Mouse (Mus musculus) macrophage (primary cell): ENCODE results near the gene Lrch1. TPM values are rescaled to one million over a fixed set of nuclear protein-coding genes. Genes with fewer than 3 reads are reported as not detected.

Experiments
- H3K27ac ChIP-seq: fragments of 350-480 bp; formaldehyde crosslinking; 2 replicates; pipeline ENCODE4 v1.9.0; 2021
- H3K36me3 ChIP-seq: fragments of 350-480 bp; formaldehyde crosslinking; 2 replicates; pipeline ENCODE4 v1.9.0; 2021; ENCODE audit errors: inconsistent target
- H3K4me3 ChIP-seq: fragments of 350-480 bp; formaldehyde crosslinking; 2 replicates; pipeline ENCODE4 v1.9.0; 2021; ENCODE audit errors: inconsistent target
- H3K79me2 ChIP-seq: fragments of 350-480 bp; formaldehyde crosslinking; 2 replicates; pipeline ENCODE4 v1.9.0; 2021; ENCODE audit errors: inconsistent target
- WGBS: methylation state at CpG from one replicate; pipeline ENCODE4 v1.1.7; 2026; ENCODE audit warnings: inconsistent platforms; ENCODE audit not compliant: missing documents; 5-methylcytosine and 5-hydroxymethylcytosine counted together
- polyA plus RNA-seq: library from polyadenylated mRNA; stranded (reverse); fragments of 250-400 nt; gene quantifications from 3 replicates; pipeline ENCODE4 v1.2.4, GENCODE M21; 2018; ENCODE audit warnings: inconsistent platforms

The Lrch1 gene
- polyA plus RNA-seq, 1 experiment from 2014 or later, result 11.9 TPM

DNA sequence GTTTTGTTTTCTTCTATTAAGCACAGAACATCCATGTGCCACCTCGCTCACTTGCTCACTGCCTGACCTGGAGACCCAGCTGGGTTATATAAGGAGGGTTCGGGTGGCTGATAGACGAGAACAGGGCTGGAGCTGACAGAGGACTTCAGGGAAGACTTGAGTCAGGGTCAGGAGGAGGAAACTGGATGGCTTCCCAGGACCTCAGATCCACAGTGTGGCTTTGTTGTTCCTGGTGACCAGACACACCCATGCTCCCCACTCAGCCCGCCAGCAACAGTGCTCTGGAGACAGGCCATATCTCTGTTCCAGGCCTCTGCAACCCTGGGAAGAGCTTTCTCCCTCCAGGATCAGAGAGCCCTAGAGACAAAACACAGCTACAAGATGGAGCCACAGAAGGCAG lies 44.6 kb downstream of the Lrch1 start:
- Histone ChIP-seq H3K4me3 (no peak overlapping the region), H3K36me3 (no peaks in the 10 kb centered on the region), H3K79me2 (peaks cover 96% of the 10 kb centered on the region), H3K27ac (no peak overlapping the region)
- 95% methylated on average over 4 of the region's 4 CpGs for WGBS

DNA sequence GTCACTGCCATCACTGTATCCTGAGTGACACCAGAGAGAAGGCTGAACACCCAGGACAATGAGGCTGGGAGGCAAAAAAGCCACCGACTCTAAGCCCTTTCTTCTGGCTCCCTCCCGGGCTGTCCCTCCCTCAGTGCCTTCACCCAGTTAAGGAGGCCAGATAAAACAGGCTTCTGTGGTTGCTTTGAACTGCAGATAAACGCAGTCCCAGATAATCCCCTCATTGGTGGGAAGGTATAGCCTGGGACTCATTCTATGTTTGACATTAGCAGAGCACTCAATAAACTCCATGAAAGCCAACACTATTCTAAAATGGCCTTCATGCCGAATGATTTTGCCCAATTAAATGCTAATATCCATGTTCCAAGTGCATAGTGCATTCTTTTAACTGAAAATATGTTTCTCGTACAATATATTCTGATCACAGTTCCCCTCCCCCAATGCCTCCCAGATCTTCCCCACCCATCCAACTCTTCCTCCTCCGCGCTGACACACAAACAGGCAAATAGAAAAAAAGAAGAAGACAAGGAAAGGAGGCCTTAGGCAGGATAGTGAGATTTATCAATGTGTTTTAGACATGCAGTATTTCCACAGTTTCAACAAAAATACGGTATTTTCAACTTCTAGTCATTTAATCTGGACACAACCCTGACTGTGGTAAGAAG lies 46.8 kb downstream of the Lrch1 start:
- 94% methylated on average over 8 of the region's 8 CpGs for WGBS
- Histone ChIP-seq H3K36me3 (no peaks in the 10 kb centered on the region), H3K79me2 (peaks cover 76% of the 10 kb centered on the region), H3K4me3 (no peak overlapping the region), H3K27ac (no peak overlapping the region)

DNA sequence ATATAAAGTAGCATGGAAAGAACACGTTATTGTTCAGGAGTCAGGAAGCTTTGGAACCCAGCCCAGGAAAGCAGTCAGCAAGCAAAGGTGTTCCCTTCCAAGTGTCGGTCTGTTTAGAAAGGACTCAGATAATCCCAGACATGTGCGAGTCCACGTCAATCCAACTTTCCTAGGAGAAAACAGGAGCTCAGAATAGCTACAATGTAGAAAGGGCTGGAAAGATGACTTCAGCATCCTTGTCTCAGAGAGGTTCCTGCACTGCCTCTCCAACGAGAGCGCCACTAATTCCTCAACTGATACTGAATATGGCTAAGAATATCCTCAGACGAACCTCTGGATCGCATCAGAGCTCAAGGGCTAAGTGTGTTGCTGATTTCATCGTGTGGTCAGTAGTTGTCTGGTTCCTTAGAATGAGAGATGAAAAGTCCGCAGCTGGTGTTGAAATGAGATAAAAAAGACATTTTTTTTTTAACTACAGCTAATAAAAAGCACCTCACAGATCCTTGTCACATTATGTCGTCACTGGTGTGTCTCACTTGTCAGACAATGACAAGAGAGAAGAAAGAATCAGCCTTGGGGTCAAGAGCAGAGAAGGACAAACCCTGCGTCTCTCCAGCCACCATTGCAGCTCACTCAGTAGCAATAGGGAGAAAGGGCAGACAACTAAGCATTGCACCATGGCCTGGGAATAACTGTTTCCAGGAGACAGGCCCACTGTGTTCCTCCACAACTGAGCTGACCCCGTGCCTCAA lies 47.5 kb downstream of the Lrch1 start:
- H3K79me2 ChIP-seq, result peaks cover 69% of the 10 kb centered on the region
- WGBS, result 94% methylated on average over 13 of the region's 13 CpGs
- no peak overlapping the region for H3K27ac ChIP-seq
- H3K36me3 ChIP-seq, result no peaks in the 10 kb centered on the region
- no peak overlapping the region for H3K4me3 ChIP-seq

DNA sequence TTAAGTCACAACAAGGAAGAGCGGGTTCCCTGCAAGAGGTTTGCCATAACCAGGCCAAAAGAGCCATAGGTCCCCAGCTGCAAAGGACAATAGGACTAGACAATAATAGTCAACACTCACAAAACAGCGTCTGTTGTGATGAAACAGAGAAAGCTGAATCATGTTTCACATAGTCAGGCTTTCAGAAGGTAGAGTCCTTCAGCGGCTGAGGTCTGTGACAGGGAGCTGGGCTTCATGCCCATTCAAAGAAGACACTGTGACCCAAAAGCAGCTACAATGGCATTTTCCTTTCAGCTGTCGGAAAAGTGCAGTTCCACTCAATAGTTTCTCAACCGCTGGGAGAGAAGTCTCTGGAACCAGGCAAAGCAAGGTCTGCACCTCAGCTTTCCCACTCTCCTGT lies 48.7 kb downstream of the Lrch1 start:
- H3K36me3 ChIP-seq, result no peaks in the 10 kb centered on the region
- WGBS, result 91% methylated on average over 5 of the region's 5 CpGs
- no peak overlapping the region for H3K4me3 ChIP-seq
- peaks cover 57% of the 10 kb centered on the region for H3K79me2 ChIP-seq
- H3K27ac ChIP-seq, result no peak overlapping the region

DNA sequence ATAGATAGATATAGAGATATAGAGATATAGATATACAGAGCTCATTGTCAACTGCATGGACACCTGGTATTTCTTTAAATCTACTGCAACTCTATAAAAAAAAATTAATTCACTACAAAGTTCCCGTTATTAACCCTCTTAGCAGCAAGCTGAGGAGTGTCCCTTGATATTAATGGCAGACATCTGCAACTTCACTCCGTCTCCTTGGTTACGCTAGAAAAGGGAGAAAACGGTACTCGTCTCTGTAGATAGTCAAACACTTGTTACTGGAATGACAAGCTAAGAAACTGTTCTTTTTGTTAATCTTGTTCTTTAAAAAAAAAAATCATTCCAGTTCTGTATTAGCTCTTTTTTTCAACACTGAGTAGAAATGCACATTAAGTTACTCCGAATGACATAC lies 54.0 kb downstream of the Lrch1 start:
- WGBS, result 89% methylated on average over 6 of the region's 6 CpGs
- Histone ChIP-seq H3K27ac (no peak overlapping the region), H3K36me3 (no peaks in the 10 kb centered on the region), H3K4me3 (no peak overlapping the region), H3K79me2 (peaks cover 57% of the 10 kb centered on the region)

DNA sequence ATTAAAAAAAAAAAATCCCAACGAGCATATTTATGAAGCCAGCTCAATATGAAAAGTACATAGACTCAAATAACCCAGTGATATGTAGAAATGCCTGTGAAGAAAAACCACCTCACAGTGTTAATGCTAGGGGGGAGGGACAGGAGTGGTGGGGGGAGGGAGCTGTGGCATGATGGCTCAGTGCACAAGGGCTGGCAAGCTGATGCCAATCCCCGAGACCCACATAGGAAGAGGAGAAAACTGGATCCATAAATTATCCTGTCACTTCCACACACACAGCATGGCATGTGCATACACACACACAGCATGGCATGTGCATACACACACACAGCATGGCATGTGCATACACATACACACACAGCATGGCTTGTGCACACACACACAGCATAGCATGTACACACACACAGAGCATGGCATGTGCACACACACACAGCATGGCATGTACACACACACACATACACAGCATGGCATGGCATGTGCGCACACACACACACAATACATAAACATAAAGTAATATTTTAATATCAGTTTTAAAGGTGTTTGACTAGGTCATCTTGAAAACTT lies 54.5 kb downstream of the Lrch1 start:
- 89% methylated on average over 3 of the region's 3 CpGs for WGBS
- no peak overlapping the region for H3K27ac ChIP-seq

DNA sequence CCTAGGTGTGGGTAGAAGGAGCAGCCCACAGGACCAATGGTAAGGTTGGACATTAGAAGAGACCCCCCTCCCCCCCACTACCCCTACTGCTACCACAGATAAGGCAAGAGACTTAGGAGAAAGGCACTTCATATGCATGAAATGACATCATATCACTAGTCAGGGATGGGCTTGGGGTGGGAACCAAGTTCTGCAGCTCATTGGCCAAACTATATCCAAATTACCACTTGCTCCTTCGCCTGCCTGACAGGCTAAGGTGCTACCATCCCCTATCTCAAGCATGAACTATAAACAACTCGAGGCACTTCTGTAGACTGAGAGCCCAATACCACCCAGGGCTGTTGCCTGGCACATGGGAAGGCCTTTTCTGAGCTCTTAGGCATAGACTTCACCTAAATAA lies 58.4 kb downstream of the Lrch1 start:
- Histone ChIP-seq H3K27ac (no peak overlapping the region), H3K79me2 (peaks cover 97% of the 10 kb centered on the region), H3K36me3 (no peaks in the 10 kb centered on the region), H3K4me3 (no peak overlapping the region)
- 96% methylated on average over 2 of the region's 2 CpGs for WGBS

More for the DNA sequence above, 54.5 kb downstream of the Lrch1 start:
- Histone ChIP-seq H3K79me2 (peaks cover 58% of the 10 kb centered on the region), H3K36me3 (no peaks in the 10 kb centered on the region), H3K4me3 (no peak overlapping the region)

DNA sequence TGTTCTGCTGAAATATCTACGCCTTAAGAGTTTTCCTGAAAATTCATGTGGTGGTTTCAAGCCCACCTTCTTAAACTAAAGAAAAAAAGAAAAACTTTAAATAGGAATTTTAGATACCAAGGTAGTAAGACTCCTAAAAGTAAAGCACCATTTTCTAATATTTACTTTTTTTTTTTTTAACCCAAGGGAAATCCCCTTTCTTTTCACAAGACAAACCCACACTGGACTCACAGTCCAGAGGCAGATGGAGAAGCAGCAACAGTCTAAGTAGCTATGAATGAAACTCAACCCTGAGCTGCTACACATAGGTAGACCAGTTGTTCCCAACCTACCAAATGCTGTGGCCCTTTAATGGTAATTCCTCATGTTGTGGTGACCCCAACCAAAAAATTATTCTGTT lies 59.6 kb downstream of the Lrch1 start:
- 78% methylated on average over 1 of the region's 1 CpGs for WGBS

DNA sequence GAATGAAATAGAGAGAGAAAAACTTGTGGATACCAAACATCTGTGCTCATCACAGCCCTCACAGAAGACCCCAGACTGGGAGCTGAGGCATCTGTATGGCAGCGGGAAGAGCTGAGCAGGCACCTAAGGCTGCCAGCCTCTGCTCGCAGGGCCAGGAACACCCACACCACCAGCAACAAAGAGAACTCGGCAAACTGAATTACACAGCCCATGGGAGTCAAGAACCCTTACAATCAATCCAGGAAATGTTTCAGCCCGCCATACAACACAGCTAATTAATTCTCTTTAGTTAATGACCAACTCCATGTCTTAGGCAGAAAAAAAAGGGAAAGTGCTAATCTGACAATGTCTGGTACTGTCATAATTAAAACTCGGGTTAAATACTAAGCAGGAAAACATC lies 61.2 kb downstream of the Lrch1 start:
- Histone ChIP-seq H3K36me3 (no peaks in the 10 kb centered on the region), H3K4me3 (no peak overlapping the region), H3K79me2 (peaks cover 100% of the 10 kb centered on the region), H3K27ac (no peak overlapping the region)
- WGBS, result 88% methylated on average over 5 of the region's 5 CpGs

More for the DNA sequence above, 59.6 kb downstream of the Lrch1 start:
- Histone ChIP-seq H3K36me3 (no peaks in the 10 kb centered on the region), H3K27ac (no peak overlapping the region), H3K79me2 (peaks cover 100% of the 10 kb centered on the region), H3K4me3 (no peak overlapping the region)

DNA sequence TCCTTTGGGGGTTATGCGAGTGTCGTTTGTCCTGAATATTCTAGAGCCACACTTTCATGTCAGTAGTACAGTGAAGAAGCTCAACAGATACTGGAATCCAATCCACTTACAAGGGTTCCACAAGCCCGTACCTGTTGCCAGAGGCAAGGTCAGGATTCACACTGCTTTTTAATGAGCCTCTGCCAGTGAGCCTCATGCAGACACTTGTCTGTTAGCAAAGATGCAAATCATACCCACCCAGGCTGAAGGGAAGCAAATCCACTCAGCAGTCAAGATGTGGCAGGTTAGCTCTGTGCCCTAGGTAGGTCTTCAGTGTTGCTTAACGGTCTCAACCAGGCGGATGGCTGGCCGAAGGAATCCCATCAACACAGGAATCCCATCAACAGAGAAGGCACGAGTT lies 62.8 kb downstream of the Lrch1 start:
- Histone ChIP-seq H3K79me2 (peaks cover 100% of the 10 kb centered on the region), H3K27ac (no peak overlapping the region), H3K36me3 (no peaks in the 10 kb centered on the region), H3K4me3 (no peak overlapping the region)
- 94% methylated on average over 7 of the region's 7 CpGs for WGBS

DNA sequence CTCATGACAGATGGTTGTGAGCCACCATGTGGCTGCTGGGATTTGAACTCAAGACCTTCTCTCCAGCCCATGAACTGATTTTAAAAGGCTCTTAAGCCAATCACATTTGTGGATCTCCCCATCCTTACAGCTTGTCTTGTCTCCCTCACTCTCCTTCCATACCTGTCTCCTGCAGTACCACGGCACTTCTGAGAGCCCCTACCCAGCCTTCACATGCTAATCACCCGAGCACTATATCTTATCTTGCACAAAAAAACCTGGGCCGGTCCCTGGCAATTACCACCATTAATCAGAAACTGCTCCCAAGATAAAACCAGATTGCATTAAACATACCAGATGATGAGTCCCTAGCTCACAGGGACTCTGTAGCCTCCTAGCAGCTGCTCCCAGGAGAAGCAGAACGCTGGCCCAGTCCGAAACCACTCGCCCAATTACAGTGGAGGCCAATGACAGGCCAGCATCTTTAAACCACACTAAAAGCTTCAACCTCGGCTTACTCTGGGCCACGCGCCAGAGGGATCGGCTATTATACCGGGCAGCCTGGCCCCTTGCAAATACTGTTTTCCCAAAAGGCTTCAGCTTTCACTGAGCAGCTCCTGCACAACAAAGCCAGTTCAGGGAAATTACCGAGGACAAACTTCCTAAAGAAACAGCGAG lies 63.5 kb downstream of the Lrch1 start:
- peaks cover 100% of the 10 kb centered on the region for H3K79me2 ChIP-seq
- WGBS, result 91% methylated on average over 13 of the region's 13 CpGs

DNA sequence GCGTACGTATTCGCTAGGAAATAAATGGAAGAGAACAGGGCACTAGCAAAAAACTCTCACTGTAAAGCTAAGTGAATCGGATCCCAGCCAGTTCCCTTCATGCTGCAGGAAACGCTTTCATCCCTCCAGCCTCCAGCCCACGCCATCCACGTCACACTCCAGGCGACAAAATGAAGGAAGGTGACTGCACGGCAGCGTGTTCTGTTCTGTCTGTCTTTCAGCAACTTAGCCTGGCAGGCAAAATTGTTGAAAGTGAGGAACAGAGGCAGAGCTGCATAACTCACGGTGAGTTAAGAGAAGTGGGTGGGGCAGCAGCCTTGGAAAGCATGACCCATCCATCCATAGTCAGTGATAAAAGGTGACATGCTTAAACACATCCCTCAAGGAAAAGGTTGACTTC lies 64.5 kb downstream of the Lrch1 start:
- WGBS, result 96% methylated on average over 11 of the region's 11 CpGs
- Histone ChIP-seq H3K79me2 (peaks cover 100% of the 10 kb centered on the region), H3K4me3 (no peak overlapping the region), H3K36me3 (no peaks in the 10 kb centered on the region), H3K27ac (no peak overlapping the region)

More for the DNA sequence above, 63.5 kb downstream of the Lrch1 start:
- Histone ChIP-seq H3K27ac (no peak overlapping the region), H3K4me3 (no peak overlapping the region), H3K36me3 (no peaks in the 10 kb centered on the region)

DNA sequence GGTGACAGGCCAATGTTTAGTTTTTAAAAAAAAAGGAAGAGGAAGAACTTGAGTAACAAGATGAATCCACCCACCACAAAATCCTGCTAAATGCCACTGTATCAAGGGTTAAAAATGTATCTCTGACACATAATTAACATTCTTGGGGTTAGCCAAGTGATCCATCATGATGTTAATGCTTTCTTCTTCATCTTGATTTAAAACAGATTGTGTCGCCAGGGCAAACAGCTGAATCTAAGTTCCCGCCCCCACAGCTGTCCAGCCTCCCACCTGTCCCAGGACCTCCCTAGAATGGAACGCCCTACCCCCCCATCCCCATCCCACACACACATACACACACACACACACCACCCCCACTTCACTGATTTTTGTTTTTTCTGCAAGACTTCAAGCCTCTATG lies 64.9 kb downstream of the Lrch1 start:
- Histone ChIP-seq H3K4me3 (no peak overlapping the region), H3K36me3 (no peaks in the 10 kb centered on the region), H3K79me2 (peaks cover 100% of the 10 kb centered on the region), H3K27ac (no peak overlapping the region)
- 100% methylated on average over 3 of the region's 3 CpGs for WGBS

DNA sequence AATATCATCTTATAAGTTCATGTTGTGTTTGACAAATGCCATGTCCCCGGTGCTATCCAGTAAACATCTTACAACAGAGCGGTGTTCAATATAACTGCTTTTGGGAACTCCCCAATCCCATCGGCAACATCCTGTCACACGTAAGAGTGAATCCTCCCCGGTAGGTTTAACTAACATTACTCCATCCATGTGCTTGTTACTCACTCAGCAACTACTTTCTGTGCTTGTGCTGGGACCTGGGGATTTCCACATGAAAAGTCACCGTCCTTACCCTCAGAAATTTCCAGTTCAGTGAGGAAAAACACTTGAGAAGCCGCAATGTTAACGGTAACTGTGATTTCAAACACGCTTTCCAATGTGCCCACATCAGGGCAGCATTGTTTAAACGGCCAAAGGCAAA lies 66.8 kb downstream of the Lrch1 start:
- Histone ChIP-seq H3K4me3 (no peak overlapping the region), H3K79me2 (peaks cover 100% of the 10 kb centered on the region), H3K36me3 (no peaks in the 10 kb centered on the region), H3K27ac (no peak overlapping the region)
- 91% methylated on average over 10 of the region's 10 CpGs for WGBS

DNA sequence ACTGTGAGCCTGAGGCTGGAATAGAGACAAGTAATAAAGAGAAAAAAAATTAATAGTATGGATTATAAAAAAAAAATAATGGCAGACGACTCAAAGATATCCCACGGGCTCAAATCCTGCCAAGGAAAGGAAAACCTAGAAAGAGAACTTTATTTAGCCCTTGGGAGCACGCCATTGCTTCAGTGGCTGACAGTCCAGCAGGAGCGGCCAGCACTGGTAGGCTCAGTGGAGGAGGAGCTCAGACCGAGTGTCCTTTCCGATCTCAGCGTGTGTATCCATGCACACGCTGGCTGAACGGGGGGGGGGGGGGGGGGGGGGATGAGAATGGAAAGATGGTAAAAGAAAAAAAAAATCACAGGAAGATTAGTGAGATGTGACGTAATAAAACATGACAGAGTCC lies 68.2 kb downstream of the Lrch1 start:
- H3K79me2 ChIP-seq, result peaks cover 100% of the 10 kb centered on the region
- 96% methylated on average over 8 of the region's 10 CpGs for WGBS
- no peak overlapping the region for H3K4me3 ChIP-seq
- no peaks in the 10 kb centered on the region for H3K36me3 ChIP-seq
- H3K27ac ChIP-seq, result no peak overlapping the region
